Mouse (Mus musculus) liver, embryonic 12.5 days (tissue): ENCODE results near the gene Trmt2b. TPM values are rescaled to one million over a fixed set of nuclear protein-coding genes. Genes with fewer than 3 reads are reported as not detected.
"Not testable (repeated sequence)": the region's sequence is repeated elsewhere in the genome, so short reads cannot be mapped to it uniquely, and the experiment has no call there.

Source experiments
- ATAC-seq: fragments of 200-750 bp; cut with Nextera tagmentation; 2 replicates; pipeline ENCODE4 v1.8.0; 2017; ENCODE audit warnings: moderate number of reproducible peaks, mild to moderate bottlenecking, moderate library complexity
- H3K27ac ChIP-seq: fragments of 300-500 bp; sonication (generic); 2 replicates; pipeline ENCODE4 v1.5.1; 2016; ENCODE audit warnings: mild to moderate bottlenecking
- H3K27me3 ChIP-seq: fragments of 300-500 bp; sonication (generic); replicated peaks from 2 replicates; pipeline ENCODE4 v1.6.1; 2016; ENCODE audit warnings: mild to moderate bottlenecking, moderate library complexity
- H3K36me3 ChIP-seq: fragments of 300-500 bp; sonication (generic); 2 replicates; pipeline ENCODE4 v1.6.1; 2016; ENCODE audit warnings: mild to moderate bottlenecking, moderate library complexity
- H3K4me1 ChIP-seq: fragments of 300-500 bp; sonication (generic); 2 replicates; pipeline ENCODE4 v1.6.1; 2016
- H3K4me2 ChIP-seq: fragments of 300-500 bp; sonication (generic); 2 replicates; pipeline ENCODE4 v1.6.1; 2016; ENCODE audit warnings: mild to moderate bottlenecking, moderate library complexity
- H3K4me3 ChIP-seq: fragments of 300-500 bp; sonication (generic); 2 replicates; pipeline ENCODE4 v1.5.1; 2016; ENCODE audit warnings: mild to moderate bottlenecking, moderate library complexity
- H3K9ac ChIP-seq: fragments of 300-500 bp; sonication (generic); 2 replicates; pipeline ENCODE4 v1.6.1; 2016; ENCODE audit warnings: mild to moderate bottlenecking, moderate library complexity
- H3K9me3 ChIP-seq: fragments of 300-500 bp; sonication (generic); replicated peaks from 2 replicates; pipeline ENCODE4 v1.6.1; 2016; ENCODE audit warnings: mild to moderate bottlenecking, moderate library complexity
- WGBS: fragments of 180-500 bp; shearing (Covaris S2); methylation state at CpG from one replicate; pipeline ENCODE4 v1.1.7; 2016; ENCODE audit not compliant: insufficient replicate concordance; 5-methylcytosine and 5-hydroxymethylcytosine counted together
- polyA plus RNA-seq: library from polyadenylated mRNA; unstranded; fragments of >200 nt; fragmentation: Nextera tagmentation; extraction: Ambion mirVana; gene quantifications from 2 replicates; pipeline ENCODE4 v1.2.1, GENCODE M21; 2016

The Trmt2b gene
- polyA plus RNA-seq = 11.3 and 11.4 TPM in 2 replicates

DNA sequence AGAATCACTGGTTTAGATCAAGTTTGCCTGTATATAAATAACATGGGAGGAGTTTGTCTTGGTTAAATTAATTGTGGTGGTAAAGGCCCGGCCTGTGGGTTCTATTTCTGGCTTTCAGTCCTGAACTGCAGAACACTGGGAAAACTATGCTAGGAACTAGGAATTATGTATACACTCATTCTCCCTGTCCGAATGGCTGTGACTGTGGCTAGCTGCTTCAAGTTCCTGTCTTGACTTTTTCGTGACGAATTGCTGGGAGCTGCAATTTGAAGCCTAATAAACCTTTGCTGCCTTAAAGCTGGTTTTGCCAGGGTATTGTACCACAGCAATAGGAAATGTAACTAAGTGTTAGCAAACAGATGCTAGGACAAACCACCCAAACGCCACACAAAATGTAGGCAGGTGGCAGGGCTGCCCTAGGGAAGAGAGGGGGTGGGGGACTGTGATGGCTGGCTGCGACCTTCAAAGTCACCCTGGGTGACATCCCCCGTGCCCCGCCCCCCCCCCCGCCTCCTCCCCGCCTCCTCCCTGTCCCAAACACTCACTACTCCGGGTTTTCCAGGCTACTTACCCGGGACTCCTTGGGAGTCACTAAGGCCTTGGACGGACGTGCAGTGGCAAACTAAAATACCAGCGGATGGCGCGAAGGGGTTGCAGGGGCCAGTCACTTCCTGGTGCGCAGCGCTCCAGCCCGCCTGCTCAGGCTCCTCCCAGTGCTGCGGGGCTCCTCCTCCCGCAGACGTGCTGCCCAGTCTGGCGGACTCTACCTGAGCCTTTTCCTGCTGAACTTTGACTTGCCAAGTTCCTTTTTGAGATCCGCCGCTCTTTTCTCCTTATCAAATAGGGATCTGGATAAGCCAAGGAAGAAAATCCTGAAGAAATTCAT lies at the start of gene Trmt2b:
TSS of gene Trmt2b (minus strand) at position 710 of the 886 bp plus-strand sequence.
- peak within 1 kb of the TSS; percentile 60 for H3K27ac ChIP-seq
- peaks cover 5% of the 10 kb centered on the region; the same call in 1 of the 2 replicates for H3K4me1 ChIP-seq
- peak; percentile 96 for ATAC-seq
- no peaks in the 10 kb centered on the region for H3K36me3 ChIP-seq
- H3K9me3 ChIP-seq = no peaks in the 10 kb centered on the region
- H3K27me3 ChIP-seq = no peaks in the 10 kb centered on the region
- H3K4me2 ChIP-seq = peak within 1 kb of the TSS; percentile 68
- peak within 1 kb of the TSS; percentile 65 for H3K9ac ChIP-seq
- WGBS = 15% methylated on average over 21 of the region's 26 CpGs
- peak within 1 kb of the TSS; percentile 61 for H3K4me3 ChIP-seq

DNA sequence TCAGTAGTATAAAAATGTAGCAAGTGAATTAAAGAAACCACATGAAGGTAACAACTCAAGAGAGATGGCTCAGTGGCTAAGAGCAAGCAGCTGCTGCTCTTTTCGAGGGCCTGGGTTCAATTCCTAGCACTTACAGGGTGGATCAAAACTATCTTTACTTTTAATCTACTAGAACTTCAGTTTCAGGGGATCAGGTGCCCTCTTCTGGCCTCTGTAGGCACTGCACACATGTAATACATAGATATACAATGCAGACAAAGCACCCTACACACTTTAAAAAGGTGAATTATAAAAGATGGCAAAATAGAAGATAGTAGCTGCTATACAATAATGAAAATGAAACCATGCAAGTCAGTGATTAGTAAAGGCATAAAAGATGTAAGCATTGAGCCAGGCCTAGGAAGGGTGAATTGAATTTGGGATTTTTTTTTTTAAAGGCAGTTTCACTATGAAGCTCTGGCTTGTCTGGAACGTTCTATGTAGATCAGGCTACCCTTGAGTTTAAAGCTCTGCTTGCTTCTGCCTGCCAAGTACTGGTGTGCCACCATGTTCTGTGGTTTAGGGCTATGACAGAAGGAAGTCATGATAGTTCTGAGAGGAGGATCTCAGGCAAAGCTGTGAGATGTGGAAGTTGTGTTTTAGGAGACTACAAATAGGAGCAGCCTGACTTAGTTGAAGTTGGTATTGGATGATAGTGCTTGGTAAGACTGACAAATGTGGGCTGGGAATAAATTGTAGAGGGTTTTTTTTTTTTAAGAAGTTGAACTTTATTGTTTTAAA lies 42.6 kb upstream of the Trmt2b start:
- Histone ChIP-seq H3K4me1 (no peaks in the 10 kb centered on the region), H3K4me2 (no peak overlapping the region), H3K27me3 (no peaks in the 10 kb centered on the region), H3K4me3 (no peak overlapping the region), H3K9me3 (no peaks in the 10 kb centered on the region), H3K27ac (no peak overlapping the region), H3K36me3 (peaks cover 74% of the 10 kb centered on the region), H3K9ac (no peak overlapping the region)
- WGBS = 71% methylated on average over 2 of the region's 2 CpGs
- ATAC-seq = no peak

DNA sequence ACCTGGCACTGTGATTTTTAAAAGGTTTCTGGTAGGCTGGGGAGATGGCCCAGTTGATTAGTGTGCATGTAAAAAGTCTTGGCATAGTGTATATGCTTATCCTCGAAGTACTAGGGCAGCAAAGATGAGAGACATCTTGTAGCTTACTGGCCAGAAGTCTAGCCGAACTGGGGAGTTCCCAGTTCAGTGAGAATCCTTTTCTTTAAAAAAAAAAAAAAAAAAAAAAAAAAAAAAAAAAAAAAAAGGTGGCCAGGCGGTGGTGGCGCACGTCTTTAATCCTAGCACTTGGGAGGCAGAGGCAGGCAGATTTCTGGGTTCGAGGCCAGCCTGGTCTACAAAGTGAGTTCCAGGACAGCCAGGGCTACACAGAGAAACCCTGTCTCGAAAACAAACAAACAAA lies 34.4 kb upstream of the Trmt2b start:
- not testable (repeated sequence) for ATAC-seq, H3K4me1 ChIP-seq, H3K9me3 ChIP-seq, H3K27ac ChIP-seq, H3K9ac ChIP-seq, H3K4me2 ChIP-seq, H3K4me3 ChIP-seq, H3K27me3 ChIP-seq
- peaks cover 48% of the 10 kb centered on the region for H3K36me3 ChIP-seq
- 83% methylated on average over 7 of the region's 7 CpGs for WGBS

DNA sequence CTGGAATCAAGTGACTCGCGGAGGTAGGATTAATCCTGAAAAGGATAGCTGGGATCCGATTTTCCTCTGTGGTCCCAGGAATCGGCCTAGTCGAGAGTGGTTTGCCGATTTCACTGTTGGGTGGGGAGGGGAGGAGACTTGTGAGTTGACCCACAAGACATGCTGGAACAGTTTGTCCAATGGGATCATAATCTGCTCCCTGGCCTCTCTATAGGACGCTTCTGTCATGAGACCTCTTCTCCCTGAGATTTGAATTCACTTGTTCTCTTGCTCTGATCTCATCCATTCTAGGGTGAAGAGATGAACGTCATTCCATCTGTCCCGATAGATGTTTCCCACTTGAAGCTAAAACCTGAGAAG lies 31.5 kb upstream of the Trmt2b start:
- H3K9me3 ChIP-seq = no peaks in the 10 kb centered on the region
- peak; percentile 87 for ATAC-seq
- peak overlapping the region; percentile 65 for H3K4me3 ChIP-seq
- peak overlapping the region; percentile 62 for H3K27ac ChIP-seq
- H3K4me1 ChIP-seq = peaks cover 9% of the 10 kb centered on the region; the same call in 1 of the 2 replicates
- 20% methylated on average over 9 of the region's 9 CpGs for WGBS
- peaks cover 28% of the 10 kb centered on the region for H3K36me3 ChIP-seq
- H3K4me2 ChIP-seq = peak overlapping the region; percentile 68
- peak overlapping the region; percentile 73 for H3K9ac ChIP-seq
- no peaks in the 10 kb centered on the region for H3K27me3 ChIP-seq

DNA sequence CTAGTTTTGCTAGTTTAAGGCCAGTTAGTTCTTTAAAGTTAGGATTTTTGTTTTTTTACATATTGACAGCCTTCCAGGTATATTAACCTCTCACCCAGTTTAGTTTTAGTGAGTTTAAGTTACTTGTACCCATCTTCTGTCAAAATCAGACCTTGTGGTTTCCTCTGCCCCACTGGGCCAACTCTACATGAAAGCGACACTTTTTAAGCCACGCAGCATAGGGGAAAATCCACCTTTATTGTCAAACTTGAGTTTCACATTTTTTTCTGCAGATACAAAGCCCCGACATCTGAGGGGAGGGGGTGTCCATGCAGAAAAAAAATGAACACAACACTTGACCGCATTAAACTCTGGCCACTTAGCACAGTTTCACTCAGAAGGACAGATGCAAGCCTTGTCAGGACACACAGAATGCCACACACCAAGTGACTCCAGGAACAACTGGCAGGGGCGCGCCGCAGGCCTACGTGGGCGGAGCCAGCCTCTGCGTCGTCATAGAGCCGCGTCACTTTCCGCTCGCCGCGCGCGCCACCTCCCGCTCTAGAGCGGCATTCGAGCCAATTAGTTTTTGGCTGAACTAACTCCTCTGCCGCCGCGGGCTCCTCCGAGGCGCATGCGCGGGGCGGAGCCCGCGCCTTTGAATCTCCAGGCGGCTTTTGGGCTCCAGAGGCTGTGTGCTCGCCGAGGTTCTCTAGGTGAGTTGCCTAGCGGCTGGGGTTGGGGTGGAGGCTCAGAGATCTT lies 30.9 kb upstream of the Trmt2b start, which contains the start of gene Cenpi:
TSS of gene Cenpi (plus strand) at position 551 of the 741 bp plus-strand sequence.
- Histone ChIP-seq H3K9ac (peak within 1 kb of the TSS; percentile 73), H3K27me3 (no peaks in the 10 kb centered on the region), H3K36me3 (peaks cover 25% of the 10 kb centered on the region), H3K4me3 (peak within 1 kb of the TSS; percentile 65), H3K27ac (peak within 1 kb of the TSS; percentile 62), H3K9me3 (no peaks in the 10 kb centered on the region), H3K4me1 (peaks cover 9% of the 10 kb centered on the region; the same call in 1 of the 2 replicates), H3K4me2 (peak within 1 kb of the TSS; percentile 68)
- peak; percentile 96 for ATAC-seq
- WGBS = 11% methylated on average over 36 of the region's 36 CpGs

DNA sequence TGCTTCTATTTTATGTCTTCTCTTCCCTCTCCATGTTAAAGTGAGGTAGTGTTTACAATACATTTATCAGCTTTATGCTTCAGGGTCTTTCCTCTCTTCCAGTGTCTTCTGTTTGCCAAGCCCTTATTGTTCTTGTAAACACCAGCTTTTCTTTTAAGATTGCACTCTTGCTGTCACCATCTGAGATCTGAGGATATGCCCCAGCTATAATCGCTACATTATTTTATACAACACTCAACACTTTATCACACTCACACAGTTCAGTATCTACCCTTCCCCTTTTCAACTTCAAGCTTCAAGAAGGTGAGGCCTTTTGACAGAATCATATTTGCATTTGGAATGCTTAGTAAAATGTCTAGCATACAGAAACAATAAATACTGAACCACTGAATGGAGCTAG lies 26.5 kb upstream of the Trmt2b start:
- Histone ChIP-seq H3K9me3 (no peaks in the 10 kb centered on the region), H3K4me2 (no peak overlapping the region), H3K27me3 (no peaks in the 10 kb centered on the region), H3K27ac (no peak overlapping the region), H3K9ac (no peak overlapping the region), H3K36me3 (no peaks in the 10 kb centered on the region), H3K4me3 (no peak overlapping the region), H3K4me1 (no peaks in the 10 kb centered on the region)
- ATAC-seq = no peak
- WGBS = 65% methylated on average over 1 of the region's 1 CpGs

DNA sequence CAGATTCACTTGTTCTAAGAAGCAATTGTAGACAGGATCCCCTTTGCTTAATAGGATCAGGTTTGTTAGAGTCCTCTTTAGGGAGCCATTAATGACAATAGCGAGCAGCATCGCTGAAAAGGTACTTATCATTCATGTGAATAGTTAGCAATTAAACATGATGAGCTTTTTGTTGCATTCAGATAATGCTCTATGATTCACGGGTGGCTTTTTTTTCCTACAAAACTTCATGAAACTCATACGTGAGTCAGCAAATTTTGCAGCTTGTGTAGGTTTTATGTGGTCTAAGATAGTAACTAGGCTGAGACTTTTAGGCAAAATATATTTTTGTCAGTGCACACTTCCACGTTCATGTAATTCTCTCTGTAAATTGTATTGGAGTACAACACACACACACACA lies 23.4 kb upstream of the Trmt2b start:
- no peak overlapping the region for H3K27ac ChIP-seq
- H3K4me2 ChIP-seq = no peak overlapping the region
- peaks cover 26% of the 10 kb centered on the region for H3K27me3 ChIP-seq
- no peak overlapping the region for H3K9ac ChIP-seq
- no peaks in the 10 kb centered on the region for H3K9me3 ChIP-seq
- WGBS = 43% methylated on average over 5 of the region's 5 CpGs
- H3K4me3 ChIP-seq = no peak overlapping the region
- no peaks in the 10 kb centered on the region for H3K36me3 ChIP-seq
- no peak for ATAC-seq
- no peaks in the 10 kb centered on the region for H3K4me1 ChIP-seq

DNA sequence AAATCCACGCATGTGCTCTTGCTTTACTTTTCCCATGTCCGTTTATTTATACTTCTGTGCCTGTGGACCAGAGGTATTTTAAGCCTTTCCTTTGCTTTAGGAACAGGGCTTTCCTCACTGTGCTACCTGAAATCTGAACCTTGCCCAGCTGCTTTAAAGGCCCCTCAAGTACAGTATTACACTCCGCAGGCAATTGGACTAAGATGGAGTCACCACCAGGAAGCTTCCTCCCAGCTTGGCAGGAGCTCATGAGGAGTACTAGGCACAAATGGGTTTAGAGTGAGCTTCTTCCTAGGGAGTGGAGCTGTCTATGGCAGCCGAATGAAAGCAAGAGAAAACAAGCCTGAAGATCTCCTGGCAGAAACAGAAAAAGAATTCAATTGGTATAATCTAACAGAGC lies 20.4 kb upstream of the Trmt2b start:
- no peak for ATAC-seq
- H3K27me3 ChIP-seq = peaks cover 51% of the 10 kb centered on the region
- no peaks in the 10 kb centered on the region for H3K36me3 ChIP-seq
- H3K27ac ChIP-seq = no peak overlapping the region
- H3K4me2 ChIP-seq = no peak overlapping the region
- no peaks in the 10 kb centered on the region for H3K9me3 ChIP-seq
- H3K4me1 ChIP-seq = no peaks in the 10 kb centered on the region
- H3K4me3 ChIP-seq = no peak overlapping the region
- no peak overlapping the region for H3K9ac ChIP-seq
- WGBS = 32% methylated on average over 4 of the region's 4 CpGs

DNA sequence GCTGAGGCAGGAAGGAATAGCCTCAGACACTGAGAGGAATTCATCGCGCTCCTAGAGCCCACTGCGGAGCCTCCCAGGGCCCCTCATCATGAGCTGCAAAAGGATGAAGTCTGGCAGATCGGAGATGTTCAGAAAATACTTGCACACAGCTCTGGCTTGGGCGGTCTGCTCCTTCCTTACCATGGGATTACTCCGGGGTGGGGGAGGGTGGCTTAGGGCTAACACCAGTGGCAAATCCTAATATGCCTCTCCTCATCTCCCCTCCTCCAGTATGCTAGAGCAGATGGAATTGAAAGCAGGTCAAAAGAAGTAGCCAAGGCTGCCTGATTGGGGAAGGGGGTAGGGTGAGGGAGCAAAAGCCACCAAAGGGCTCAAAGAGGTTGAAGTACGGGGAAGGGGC lies 20.0 kb upstream of the Trmt2b start:
- Histone ChIP-seq H3K9ac (no peak overlapping the region), H3K4me1 (no peaks in the 10 kb centered on the region), H3K27me3 (peaks cover 52% of the 10 kb centered on the region), H3K4me2 (peak overlapping the region; percentile 51), H3K36me3 (no peaks in the 10 kb centered on the region), H3K27ac (no peak overlapping the region), H3K9me3 (no peaks in the 10 kb centered on the region), H3K4me3 (no peak overlapping the region)
- ATAC-seq = no peak
- 21% methylated on average over 7 of the region's 7 CpGs for WGBS

DNA sequence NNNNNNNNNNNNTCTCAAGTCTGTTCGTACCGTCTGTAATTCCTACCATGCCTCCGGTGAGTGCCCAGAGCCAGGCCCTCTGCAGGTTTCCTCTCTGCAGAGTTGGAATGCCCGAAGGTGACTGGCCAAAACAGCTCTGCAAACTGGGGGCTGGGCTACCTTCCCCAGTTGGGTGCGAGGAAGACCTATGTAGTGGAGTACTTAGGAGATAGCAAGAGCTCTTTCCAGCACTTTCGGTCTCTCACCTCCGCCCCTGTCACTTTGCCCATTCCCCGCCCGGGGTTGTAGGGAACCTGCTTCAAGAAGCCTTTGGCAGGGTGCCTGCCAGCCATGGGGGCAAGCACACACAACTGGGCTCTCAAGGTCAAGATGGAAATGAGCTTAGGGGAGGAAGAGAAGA lies 19.5 kb upstream of the Trmt2b start:
- no peaks in the 10 kb centered on the region for H3K36me3 ChIP-seq
- ATAC-seq = no peak
- H3K4me3 ChIP-seq = no peak overlapping the region
- peaks cover 52% of the 10 kb centered on the region for H3K27me3 ChIP-seq
- no peaks in the 10 kb centered on the region for H3K9me3 ChIP-seq
- 18% methylated on average over 9 of the region's 9 CpGs for WGBS
- H3K27ac ChIP-seq = no peak overlapping the region
- H3K9ac ChIP-seq = no peak overlapping the region
- no peaks in the 10 kb centered on the region for H3K4me1 ChIP-seq
- H3K4me2 ChIP-seq = peak overlapping the region; percentile 51

DNA sequence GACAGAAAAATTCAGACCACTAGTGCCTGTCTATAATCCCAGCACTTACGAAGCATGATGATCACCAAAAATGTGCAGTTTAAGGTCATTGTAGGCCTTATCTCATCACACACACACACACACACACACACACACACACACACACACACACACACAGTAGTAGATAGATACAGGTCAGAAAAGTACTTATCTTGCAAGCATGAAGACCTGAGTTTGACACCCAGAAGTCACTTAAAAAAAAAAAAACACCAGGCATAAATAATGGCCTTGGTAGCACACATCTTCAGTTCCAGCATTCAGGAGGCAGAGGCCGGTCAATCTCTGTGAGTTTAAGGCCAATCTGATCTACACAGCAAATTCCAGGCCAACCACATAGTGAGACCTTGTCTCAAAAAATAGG lies 10.5 kb upstream of the Trmt2b start:
- Histone ChIP-seq H3K9ac (no peak overlapping the region), H3K36me3 (no peaks in the 10 kb centered on the region), H3K27ac (no peak overlapping the region), H3K4me1 (no peaks in the 10 kb centered on the region), H3K4me3 (no peak overlapping the region), H3K4me2 (no peak overlapping the region), H3K27me3 (peaks cover 2% of the 10 kb centered on the region), H3K9me3 (no peaks in the 10 kb centered on the region)
- WGBS = 70% methylated on average over 2 of the region's 2 CpGs
- no peak for ATAC-seq
